Mouse (Mus musculus) C2C12 (cell line): ENCODE measurements around the gene Litaf. TPM values are rescaled to one million over a fixed set of nuclear protein-coding genes. Genes with fewer than 3 reads are reported as not detected.

Experiments
- H3K27me3 ChIP-seq: one replicate; pipeline ENCODE4 v1.6.1; 2011; ENCODE audit not compliant: control insufficient read depth, insufficient read depth, insufficient read length
- H3K36me3 ChIP-seq: one replicate; pipeline ENCODE4 v1.6.1; 2011; ENCODE audit not compliant: control insufficient read depth, insufficient read depth
- H3K4me3 ChIP-seq: one replicate; pipeline ENCODE4 v1.5.1; 2011; ENCODE audit warnings: mild to moderate bottlenecking, control low read depth; ENCODE audit not compliant: poor library complexity, insufficient read depth, severe bottlenecking
- H3K79me2 ChIP-seq: one replicate; pipeline ENCODE4 v1.6.1; 2011; ENCODE audit not compliant: control insufficient read depth, insufficient read depth
- H3K79me3 ChIP-seq: one replicate; pipeline ENCODE4 v1.6.1; 2011; ENCODE audit warnings: low read depth, control low read depth
- H3ac ChIP-seq: one replicate; pipeline ENCODE3; 2011; ENCODE audit warnings: low read depth; ENCODE audit not compliant: control insufficient read depth, insufficient read length
- CEBPB ChIP-seq: IDR thresholded peaks from one replicate; pipeline ENCODE4 v1.6.1; 2011; ENCODE audit warnings: low read depth, mild to moderate bottlenecking, control low read depth, moderate library complexity
- CTCF ChIP-seq: IDR thresholded peaks from one replicate; pipeline ENCODE4 v1.5.1; 2011; ENCODE audit not compliant: control insufficient read depth, insufficient read depth, insufficient read length
- FOSL1 ChIP-seq: IDR thresholded peaks from one replicate; pipeline ENCODE4 v1.8.0; 2011; ENCODE audit warnings: mild to moderate bottlenecking, low read length; ENCODE audit not compliant: poor library complexity, insufficient read depth, severe bottlenecking
- MAX ChIP-seq: IDR thresholded peaks from one replicate; pipeline ENCODE4 v1.6.1; 2011; ENCODE audit warnings: mild to moderate bottlenecking, control low read depth
- MYOD1 ChIP-seq: IDR thresholded peaks from one replicate; pipeline ENCODE4 v1.6.1; 2011; ENCODE audit warnings: low read depth; ENCODE audit not compliant: control insufficient read depth, insufficient read length
- MYOG ChIP-seq: IDR thresholded peaks from one replicate; pipeline ENCODE4 v1.6.1; 2011; ENCODE audit not compliant: control insufficient read depth, insufficient read length; ENCODE audit errors: extremely low read depth
- USF1 ChIP-seq: IDR thresholded peaks from one replicate; pipeline ENCODE4 v1.6.1; 2011; ENCODE audit warnings: low read depth, mild to moderate bottlenecking, control low read depth, moderate library complexity
- polyA plus RNA-seq: library from polyadenylated mRNA; unstranded; fragments of >200 nt; fragmentation: generic; extraction: Trizol; gene quantifications from one replicate; pipeline ENCODE4 v1.2.1, GENCODE M21; 2012; ENCODE audit warnings: missing spikeins

Gene Litaf
- polyA plus RNA-seq, 1 experiment, result 116 TPM

GRCm38 (mm10) chr16:11051134-11051533, 14.8 kb downstream of the Litaf start:
- Histone ChIP-seq H3K79me3 (no peaks in the 10 kb centered on the region), H3K36me3 (no peaks in the 10 kb centered on the region), H3ac (no peak overlapping the region), H3K27me3 (no peaks in the 10 kb centered on the region), H3K4me3 (no peak overlapping the region), H3K79me2 (no peaks in the 10 kb centered on the region)
- TF ChIP-seq USF1 (no peak), FOSL1 (no peak), CEBPB (no peak), MYOD1 (no peak), MYOG (no peak), CTCF (no peak), MAX (no peak)

GRCm38 (mm10) chr16:11050226-11050625, 15.7 kb downstream of the Litaf start:
- no peaks in the 10 kb centered on the region for H3K79me2 ChIP-seq
- H3K4me3 ChIP-seq, result no peak overlapping the region
- H3K27me3 ChIP-seq, result no peaks in the 10 kb centered on the region
- no peak overlapping the region for H3ac ChIP-seq
- TF ChIP-seq CTCF (no peak), USF1 (no peak), CEBPB (no peak), MAX (no peak)
- no peaks in the 10 kb centered on the region for H3K79me3 ChIP-seq
- no peaks in the 10 kb centered on the region for H3K36me3 ChIP-seq

DNA sequence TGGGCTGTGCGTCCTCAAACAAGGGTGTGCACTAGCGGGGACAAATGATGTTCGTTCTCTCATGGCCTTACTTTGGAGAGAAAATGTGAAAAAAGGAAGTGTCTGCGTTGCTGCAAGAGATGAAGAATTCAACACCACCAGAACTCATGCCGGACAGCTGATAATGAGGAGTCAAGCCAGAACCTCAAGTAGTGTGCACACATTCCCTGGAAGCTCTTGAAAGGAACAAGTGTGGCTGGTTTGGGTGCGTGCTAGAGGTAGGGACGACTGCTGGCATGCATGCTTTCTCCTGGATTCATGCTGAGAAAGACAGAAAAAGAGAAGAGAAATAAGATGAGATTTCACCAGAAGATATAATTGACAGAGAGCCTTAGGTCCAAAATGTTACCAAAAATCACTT, 18.8 kb downstream of the Litaf start:
- no peak for TF ChIP-seq MYOD1
- no peak for TF ChIP-seq MAX
- TF ChIP-seq FOSL1, result no peak
- no peak for TF ChIP-seq MYOG
- TF ChIP-seq CEBPB, result no peak
- TF ChIP-seq CTCF, result no peak
- no peak for TF ChIP-seq USF1
- Histone ChIP-seq H3K4me3 (no peak overlapping the region), H3K79me2 (no peaks in the 10 kb centered on the region), H3K79me3 (no peaks in the 10 kb centered on the region), H3K27me3 (no peaks in the 10 kb centered on the region), H3K36me3 (no peaks in the 10 kb centered on the region), H3ac (no peak overlapping the region)

DNA sequence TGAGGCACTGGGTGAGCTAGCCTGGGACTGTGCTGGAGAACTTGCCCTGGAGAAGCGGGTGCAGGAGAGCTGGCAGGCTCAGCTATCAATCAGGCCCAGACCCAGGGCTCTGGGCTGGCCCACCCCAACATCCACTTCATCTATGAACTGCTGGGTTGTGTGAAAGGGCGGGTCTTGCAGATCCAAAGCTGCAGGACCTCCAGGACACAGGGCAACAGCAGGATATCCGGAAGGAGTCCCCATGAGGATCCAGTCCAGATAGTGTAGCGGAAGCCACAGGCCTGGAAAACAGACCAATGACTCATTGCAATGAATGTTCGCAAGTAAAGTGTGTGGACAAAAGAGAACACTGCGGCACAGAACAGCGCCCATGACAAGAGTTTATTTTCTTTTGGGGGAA, 19.5 kb downstream of the Litaf start:
- H3K36me3 ChIP-seq, result no peaks in the 10 kb centered on the region
- no peak overlapping the region for H3ac ChIP-seq

DNA sequence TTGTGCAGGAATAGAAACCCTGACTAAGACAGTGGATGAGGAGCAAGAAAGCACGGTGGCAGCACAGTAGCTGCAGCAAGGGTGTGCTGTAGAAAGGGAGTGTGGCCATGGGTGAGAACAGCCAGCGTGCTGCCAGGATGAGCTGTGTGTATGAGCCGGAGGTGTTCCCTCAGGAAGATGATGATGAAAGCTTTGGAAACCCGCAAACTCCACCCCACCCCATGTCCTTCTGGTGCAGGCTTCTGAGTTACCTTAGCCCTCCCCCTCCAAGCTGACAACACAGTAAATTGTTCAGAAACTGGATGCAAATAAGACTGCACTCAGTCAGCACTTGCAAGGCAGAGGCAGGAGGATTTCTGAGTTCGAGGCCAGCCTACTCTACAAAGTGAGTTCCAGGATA, 22.7 kb downstream of the Litaf start:
- Histone ChIP-seq H3K4me3 (no peak overlapping the region), H3K27me3 (no peaks in the 10 kb centered on the region), H3K36me3 (no peaks in the 10 kb centered on the region), H3K79me3 (no peaks in the 10 kb centered on the region), H3ac (no peak overlapping the region), H3K79me2 (no peaks in the 10 kb centered on the region)
- TF ChIP-seq MYOG (no peak), CTCF (no peak), CEBPB (no peak), MAX (no peak), FOSL1 (no peak), MYOD1 (no peak), USF1 (no peak)

More for the DNA sequence above, 19.5 kb downstream of the Litaf start:
- no peaks in the 10 kb centered on the region for H3K79me2 ChIP-seq
- H3K4me3 ChIP-seq, result no peak overlapping the region
- TF ChIP-seq MYOD1, result no peak
- no peak for TF ChIP-seq CEBPB
- no peak for TF ChIP-seq FOSL1
- TF ChIP-seq MAX, result no peak
- no peak for TF ChIP-seq MYOG
- no peak for TF ChIP-seq USF1
- no peak for TF ChIP-seq CTCF
- H3K27me3 ChIP-seq, result no peaks in the 10 kb centered on the region
- H3K79me3 ChIP-seq, result no peaks in the 10 kb centered on the region

- TF ChIP-seq MYOD1 (no peak), FOSL1 (no peak), MAX (no peak), CEBPB (no peak), CTCF (no peak), USF1 (no peak), MYOG (no peak)
- Histone ChIP-seq H3K27me3 (no peaks in the 10 kb centered on the region), H3ac (no peak overlapping the region)
These were observed 25.4 kb downstream of the Litaf start for GRCm38 (mm10) chr16:11040603-11041002.

More at GRCm38 (mm10) chr16:11040603-11041002, 25.4 kb downstream of the Litaf start:
- Histone ChIP-seq H3K79me2 (no peaks in the 10 kb centered on the region), H3K36me3 (no peaks in the 10 kb centered on the region), H3K4me3 (no peak overlapping the region), H3K79me3 (no peaks in the 10 kb centered on the region)
